In genomic region chr16:90023665-90024010, GRCm38 (mm10) we compare ENCODE assay signal across 10 mouse cellular contexts.
"Had no signal": no experiment of that assay in that cellular context is flagged by ENCODE, and none has a peak within 500 bp of the region (broad histone marks: within the 10 kb centered on the region; RNA-seq: fewer than 3 reads in every experiment).

No protein-coding gene starts in this region.

- ATAC-seq: liver, postnatal 0 days; midbrain, embryonic 15.5 days had no signal

- DNase-seq: kidney, postnatal 36 days; layer of hippocampus, adult 9-11 months; layer of hippocampus, postnatal 36 days; liver; liver, embryonic 13.5 days; liver, postnatal 0 days; lung, postnatal 14 days; right cerebral cortex, postnatal 14 days; thymus, postnatal 4 days had no signal
